Mouse (Mus musculus): ENCODE data around the gene Magea6. TPM values are rescaled to one million over a fixed set of nuclear protein-coding genes. Genes with fewer than 3 reads are reported as not detected.
"Not testable (repeated sequence)": the region's sequence is repeated elsewhere in the genome, so short reads cannot be mapped to it uniquely, and the experiment has no call there.

Magea6 gene
- not detected for total RNA-seq (2021)
- long read RNA-seq, experiment 1: 0 reads
- long read RNA-seq, experiment 2: 0 reads

- DNase-seq (ENCODE audit: low spot score in 2 of 2): not testable (repeated sequence)
Measured at GRCm38 (mm10) chrX:154935887-154936286, at the start of gene Magea6. Gene Magea6 (minus strand): TSS chrX:154935987.

GRCm38 (mm10) chrX:154949405-154949804 is 13.6 kb upstream of the Magea6 start, which contains the start of gene Magea3:
Gene Magea3 (minus strand): TSS chrX:154949505.
- not testable (repeated sequence) for DNase-seq (ENCODE audit: low spot score in 2 of 2)

- DNase-seq (ENCODE audit: low spot score in 2 of 2): not testable (repeated sequence)
Measured at GRCm38 (mm10) chrX:154890167-154890566, 45.6 kb downstream of the Magea6 start, which contains the start of gene Cldn34b1. Gene Cldn34b1 (minus strand): TSS chrX:154890267.

Other genes with a start within 250 kb of the Magea6 start
- gene Cldn34b1, start 45.7 kb downstream of the Magea6 start, total RNA-seq (2021): not detected
- gene Magea3, start 13.5 kb upstream of the Magea6 start, total RNA-seq (2021): not detected
- gene Magea8, start 59.9 kb upstream of the Magea6 start, total RNA-seq (2021): not detected
- not detected for gene Magea5, start 127.2 kb upstream of the Magea6 start, total RNA-seq (2021)
- gene Magea1, start 153.8 kb upstream of the Magea6 start, total RNA-seq (2021): not detected
- not detected for gene Magea2, start 157.7 kb upstream of the Magea6 start, total RNA-seq (2021)
- gene Cldn34b2, start 192.4 kb upstream of the Magea6 start, total RNA-seq (2021): not detected